Mouse (Mus musculus) hindbrain, embryonic 14.5 days (tissue): ENCODE measurements at regions not wholly inside any gene's neighbourhood (a gene's known extent, or its start where the extent isn't known, plus 50 kb on each side); places are given as distances from the start of the nearest gene placed in this dataset.

Source experiments
- ATAC-seq: fragments of 200-750 bp; cut with Nextera tagmentation; 2 replicates; pipeline ENCODE4 v1.8.0; 2017; ENCODE audit warnings: moderate number of reproducible peaks, mild to moderate bottlenecking, moderate TSS enrichment, moderate library complexity; ENCODE audit not compliant: low FRiP score
- DNase-seq: peaks from one replicate; pipeline ENCODE4 v3.0.0-alpha.2; 2015; ENCODE audit warnings: low spot score
- H3K27ac ChIP-seq: fragments of 300-500 bp; sonication (generic); 2 replicates; pipeline ENCODE4 v1.5.1; 2014; ENCODE audit warnings: mild to moderate bottlenecking, moderate library complexity
- H3K27me3 ChIP-seq: fragments of 300-500 bp; sonication (generic); 2 replicates; pipeline ENCODE4 v1.6.1; 2014; ENCODE audit warnings: mild to moderate bottlenecking, low read length, mixed read lengths; ENCODE audit not compliant: control insufficient read depth, insufficient read depth
- H3K36me3 ChIP-seq: fragments of 300-500 bp; sonication (generic); replicated peaks from 2 replicates; pipeline ENCODE4 v1.6.1; 2014; ENCODE audit not compliant: control insufficient read depth, insufficient read depth
- H3K4me1 ChIP-seq: fragments of 300-500 bp; sonication (generic); replicated peaks from 2 replicates; pipeline ENCODE4 v1.6.1; 2014; ENCODE audit warnings: antibody characterized with exemption, low read length, mixed read lengths; ENCODE audit not compliant: control insufficient read depth, insufficient read depth
- H3K4me2 ChIP-seq: fragments of 300-500 bp; sonication (generic); replicated peaks from 2 replicates; pipeline ENCODE4 v1.6.1; 2014; ENCODE audit warnings: mild to moderate bottlenecking, moderate library complexity
- H3K4me3 ChIP-seq: fragments of 300-500 bp; sonication (generic); replicated peaks from 2 replicates; pipeline ENCODE4 v1.5.1; 2014; ENCODE audit warnings: mild to moderate bottlenecking, low read length
- H3K9ac ChIP-seq: fragments of 300-500 bp; sonication (generic); 2 replicates; pipeline ENCODE4 v1.6.1; 2014
- H3K9me3 ChIP-seq: fragments of 300-500 bp; sonication (generic); 2 replicates; pipeline ENCODE4 v1.6.1; 2016; ENCODE audit warnings: low read length; ENCODE audit not compliant: control insufficient read depth
- WGBS: fragments of 180-500 bp; shearing (Covaris S2); extraction: QIAGEN DNeasy Blood & Tissue Kit; methylation state at CpG from one replicate; pipeline ENCODE4 v1.1.7; 2014; 5-methylcytosine and 5-hydroxymethylcytosine counted together

- WGBS = 88% methylated on average over 5 of the region's 5 CpGs
- H3K9me3 ChIP-seq = no peaks in the 10 kb centered on the region
- H3K36me3 ChIP-seq = no peaks in the 10 kb centered on the region
- H3K4me1 ChIP-seq = no peaks in the 10 kb centered on the region
- ATAC-seq (no peak), DNase-seq (no peak)
- H3K27me3 ChIP-seq = no peaks in the 10 kb centered on the region
- no peak overlapping the region for H3K4me2 ChIP-seq
- no peak overlapping the region for H3K27ac ChIP-seq
- H3K9ac ChIP-seq = no peak overlapping the region
- no peak overlapping the region for H3K4me3 ChIP-seq
Observed at GRCm38 (mm10) chr9:73302156-73302918, 189.1 kb downstream of the Rsl24d1 start.

DNA sequence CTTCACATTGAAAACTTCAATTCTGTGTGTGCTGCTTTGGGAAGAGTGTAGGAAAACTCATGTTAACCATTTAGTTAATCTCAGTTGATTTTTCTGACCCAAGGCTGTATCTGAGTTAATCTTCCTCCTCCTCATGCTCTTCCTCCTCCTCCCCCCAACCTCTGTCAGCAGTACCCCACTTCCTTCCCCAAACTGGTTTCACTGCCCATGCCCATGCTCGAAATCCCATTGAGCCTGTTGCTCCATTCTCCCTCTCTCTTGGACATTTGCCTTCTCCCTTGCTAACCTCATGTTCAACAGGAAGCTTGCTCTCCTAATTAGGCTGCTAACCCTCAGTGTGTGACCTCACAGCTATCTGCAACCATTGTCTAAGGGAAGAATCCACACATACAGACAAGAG lies 203.8 kb downstream of the Rsl24d1 start:
- H3K36me3 ChIP-seq = no peaks in the 10 kb centered on the region
- H3K4me3 ChIP-seq = no peak overlapping the region
- no peak overlapping the region for H3K27ac ChIP-seq
- no peak for DNase-seq
- ATAC-seq = no peak
- H3K4me1 ChIP-seq = no peaks in the 10 kb centered on the region
- H3K9me3 ChIP-seq = no peaks in the 10 kb centered on the region
- 73% methylated on average over 1 of the region's 1 CpGs for WGBS
- no peaks in the 10 kb centered on the region for H3K27me3 ChIP-seq
- no peak overlapping the region for H3K4me2 ChIP-seq
- H3K9ac ChIP-seq = no peak overlapping the region

- H3K27me3 ChIP-seq = no peaks in the 10 kb centered on the region
- H3K9ac ChIP-seq = no peak overlapping the region
- no peaks in the 10 kb centered on the region for H3K36me3 ChIP-seq
- H3K4me1 ChIP-seq = no peaks in the 10 kb centered on the region
- no peak overlapping the region for H3K27ac ChIP-seq
- H3K4me2 ChIP-seq = no peak overlapping the region
- WGBS = 88% methylated on average over 2 of the region's 2 CpGs
- no peaks in the 10 kb centered on the region for H3K9me3 ChIP-seq
- no peak overlapping the region for H3K4me3 ChIP-seq
- no peak for ATAC-seq
- DNase-seq = no peak
Observed at GRCm38 (mm10) chr9:73319704-73320307, 206.6 kb downstream of the Rsl24d1 start.

DNA sequence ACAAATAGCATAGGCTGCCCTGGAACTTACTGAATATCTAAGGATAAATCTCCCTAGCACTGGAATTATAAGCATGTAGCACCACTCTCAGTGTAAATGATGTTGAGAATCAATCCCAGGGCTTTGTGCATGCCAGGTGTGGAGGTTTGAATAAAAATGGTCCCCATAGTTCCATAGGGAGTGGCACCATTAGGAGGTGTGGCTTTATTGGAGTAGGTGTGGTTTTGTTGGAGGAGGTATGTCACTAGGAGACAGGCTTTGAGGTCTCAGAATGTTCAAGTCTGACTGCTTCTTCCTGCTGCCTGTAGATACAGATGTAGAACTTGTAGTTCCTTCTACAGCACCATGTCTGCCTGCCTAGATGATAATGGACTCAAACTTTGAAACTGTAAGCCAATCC lies 217.8 kb downstream of the Rsl24d1 start:
- no peak for DNase-seq
- no peak overlapping the region for H3K9ac ChIP-seq

GRCm38 (mm10) chr9:73336039-73336438 lies 222.8 kb downstream of the Rsl24d1 start:
- no peaks in the 10 kb centered on the region for H3K9me3 ChIP-seq
- no peaks in the 10 kb centered on the region for H3K27me3 ChIP-seq
- H3K4me1 ChIP-seq = no peaks in the 10 kb centered on the region
- WGBS = 87% methylated on average over 5 of the region's 5 CpGs
- no peak for ATAC-seq
- no peak overlapping the region for H3K4me3 ChIP-seq
- H3K36me3 ChIP-seq = no peaks in the 10 kb centered on the region
- no peak overlapping the region for H3K4me2 ChIP-seq
- H3K27ac ChIP-seq = no peak overlapping the region
- no peak for DNase-seq
- no peak overlapping the region for H3K9ac ChIP-seq

More for the DNA sequence above, 217.8 kb downstream of the Rsl24d1 start:
- no peaks in the 10 kb centered on the region for H3K36me3 ChIP-seq
- H3K27ac ChIP-seq = no peak overlapping the region
- no peak overlapping the region for H3K4me2 ChIP-seq
- H3K4me1 ChIP-seq = no peaks in the 10 kb centered on the region
- H3K9me3 ChIP-seq = no peaks in the 10 kb centered on the region
- H3K4me3 ChIP-seq = no peak overlapping the region
- no peaks in the 10 kb centered on the region for H3K27me3 ChIP-seq
- no peak for ATAC-seq

DNA sequence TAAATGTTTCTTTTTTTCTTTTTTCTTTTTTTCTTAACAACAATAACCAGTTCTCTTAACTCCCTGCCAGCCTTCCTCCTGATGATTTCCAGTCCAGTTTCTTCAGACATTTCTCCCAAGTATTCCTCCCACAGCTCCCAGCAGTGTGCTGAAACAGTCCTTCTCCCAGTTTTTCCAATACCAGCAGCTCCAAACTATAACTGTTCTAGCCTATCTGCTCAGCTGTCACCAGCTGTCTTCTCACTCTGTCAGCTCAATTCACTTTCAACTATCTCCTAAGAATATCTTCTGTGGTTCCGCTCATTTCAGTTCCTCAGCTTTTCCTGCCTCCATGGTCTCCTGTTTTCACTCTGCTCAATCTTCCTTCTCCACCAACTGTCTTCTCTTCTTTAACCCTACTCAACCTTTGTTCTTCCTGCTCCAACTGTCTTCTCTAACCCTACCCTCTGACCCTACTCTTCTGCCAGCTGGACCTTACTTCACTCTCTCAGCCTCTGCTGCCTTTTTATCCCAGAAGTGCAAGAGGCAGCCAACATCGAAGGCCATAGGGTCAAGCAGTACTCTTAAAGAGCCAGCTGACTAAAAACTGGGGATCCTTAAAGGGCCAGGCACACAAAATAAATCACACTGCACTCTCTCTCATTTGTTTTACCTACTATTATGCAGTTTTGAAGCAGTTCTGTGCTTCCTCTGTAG lies 224.0 kb downstream of the Rsl24d1 start:
- H3K4me3 ChIP-seq = no peak overlapping the region

GRCm38 (mm10) chr9:73355876-73356275 lies 242.7 kb downstream of the Rsl24d1 start:
- no peaks in the 10 kb centered on the region for H3K27me3 ChIP-seq
- no peak for DNase-seq
- no peaks in the 10 kb centered on the region for H3K36me3 ChIP-seq
- no peak for ATAC-seq
- no peak overlapping the region for H3K4me2 ChIP-seq
- H3K27ac ChIP-seq = no peak overlapping the region
- H3K9me3 ChIP-seq = no peaks in the 10 kb centered on the region
- H3K4me3 ChIP-seq = no peak overlapping the region
- H3K4me1 ChIP-seq = no peaks in the 10 kb centered on the region
- no peak overlapping the region for H3K9ac ChIP-seq
- 74% methylated on average over 5 of the region's 5 CpGs for WGBS

More for the DNA sequence above, 224.0 kb downstream of the Rsl24d1 start:
- ATAC-seq (no peak), DNase-seq (no peak)
- Histone ChIP-seq H3K9me3 (peaks cover 11% of the 10 kb centered on the region), H3K27me3 (no peaks in the 10 kb centered on the region), H3K4me1 (no peaks in the 10 kb centered on the region), H3K27ac (no peak overlapping the region), H3K36me3 (no peaks in the 10 kb centered on the region), H3K9ac (no peak overlapping the region), H3K4me2 (no peak overlapping the region)
- WGBS = 80% methylated on average over 2 of the region's 2 CpGs

- H3K27ac ChIP-seq = no peak overlapping the region
- H3K36me3 ChIP-seq = no peaks in the 10 kb centered on the region
- DNase-seq (no peak), ATAC-seq (no peak)
- no peak overlapping the region for H3K4me3 ChIP-seq
- no peak overlapping the region for H3K4me2 ChIP-seq
- no peaks in the 10 kb centered on the region for H3K4me1 ChIP-seq
- WGBS = 92% methylated on average over 6 of the region's 6 CpGs
- no peaks in the 10 kb centered on the region for H3K9me3 ChIP-seq
- H3K27me3 ChIP-seq = no peaks in the 10 kb centered on the region
- H3K9ac ChIP-seq = no peak overlapping the region
Observed at GRCm38 (mm10) chr9:73358968-73359367, 245.7 kb downstream of the Rsl24d1 start.

DNA sequence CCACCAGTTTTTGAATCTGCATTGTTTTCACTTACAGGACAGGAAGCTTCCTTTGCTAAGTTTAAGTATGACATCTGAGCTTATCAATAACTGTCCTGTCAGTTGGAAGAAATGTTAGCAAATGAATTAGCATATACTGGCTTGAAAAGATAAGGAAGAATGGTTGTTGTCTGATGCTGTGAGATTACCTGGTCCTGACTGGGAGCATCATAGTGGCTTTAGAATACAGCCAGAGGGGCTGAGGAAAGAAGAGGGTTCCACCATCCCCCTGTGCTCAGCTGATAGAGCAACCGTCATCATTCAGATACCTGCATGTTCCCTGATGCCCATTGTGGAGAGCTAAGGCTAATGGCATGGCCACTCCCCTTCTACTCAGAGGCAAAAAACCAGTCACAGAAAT lies 267.5 kb downstream of the Rsl24d1 start:
- no peak overlapping the region for H3K9ac ChIP-seq
- H3K9me3 ChIP-seq = no peaks in the 10 kb centered on the region
- no peak overlapping the region for H3K27ac ChIP-seq
- H3K36me3 ChIP-seq = no peaks in the 10 kb centered on the region
- no peak overlapping the region for H3K4me2 ChIP-seq
- H3K4me3 ChIP-seq = no peak overlapping the region
- ATAC-seq (no peak), DNase-seq (no peak)
- H3K4me1 ChIP-seq = no peaks in the 10 kb centered on the region
- H3K27me3 ChIP-seq = no peaks in the 10 kb centered on the region
- 83% methylated on average over 1 of the region's 1 CpGs for WGBS
